Mouse (Mus musculus) lung, postnatal 10 days (tissue): ENCODE measurements at regions not wholly inside any gene's neighbourhood (a gene's known extent, or its start where the extent isn't known, plus 50 kb on each side); places are given as distances from the start of the nearest gene placed in this dataset.
A peak's percentile ranks its signal among the peaks of the same experiment; 100 is the strongest.
"Not testable (repeated sequence)": the region's sequence is repeated elsewhere in the genome, so short reads cannot be mapped to it uniquely, and the experiment has no call there.

Source experiments
- DNase-seq: peaks from one replicate; pipeline ENCODE4 v3.0.0; 2021

- no peak for DNase-seq
These were observed 1478.4 kb upstream of the Gm7489 start for GRCm38 (mm10) chr15:52406156-52406885.

- peak; percentile 1 for DNase-seq
These were observed 1471.6 kb upstream of the Gm7489 start for GRCm38 (mm10) chr15:52412869-52413771.

GRCm38 (mm10) chr15:52425976-52426375 is 1458.7 kb upstream of the Gm7489 start:
- peak; percentile 65 for DNase-seq

- DNase-seq = no peak
These were observed 1454.1 kb upstream of the Gm7489 start for GRCm38 (mm10) chr15:52430491-52431158.

GRCm38 (mm10) chr15:52433639-52434038 is 1451.1 kb upstream of the Gm7489 start:
- no peak for DNase-seq

- no peak for DNase-seq
These were observed 1446.3 kb upstream of the Gm7489 start for GRCm38 (mm10) chr15:52438403-52438802.

GRCm38 (mm10) chr15:52458782-52459181 is 1425.9 kb upstream of the Gm7489 start:
- DNase-seq = peak; percentile 84

- DNase-seq = no peak
These were observed 1425.4 kb upstream of the Gm7489 start for GRCm38 (mm10) chr15:52459315-52459714.

GRCm38 (mm10) chr15:52464226-52465138 is 1420.2 kb upstream of the Gm7489 start:
- no peak for DNase-seq

GRCm38 (mm10) chr15:52478124-52478523 is 1406.6 kb upstream of the Gm7489 start:
- DNase-seq = not testable (repeated sequence)

GRCm38 (mm10) chr15:52480834-52481233 is 1403.9 kb upstream of the Gm7489 start:
- DNase-seq = no peak

- DNase-seq = no peak
These were observed 1401.0 kb upstream of the Gm7489 start for GRCm38 (mm10) chr15:52483598-52484165.

GRCm38 (mm10) chr15:52484276-52484675 is 1400.4 kb upstream of the Gm7489 start:
- no peak for DNase-seq

- DNase-seq = peak; percentile 27
These were observed 1379.4 kb upstream of the Gm7489 start for GRCm38 (mm10) chr15:52505278-52505831.

- DNase-seq = peak; percentile 72
These were observed 1377.8 kb upstream of the Gm7489 start for GRCm38 (mm10) chr15:52506930-52507329.

- no peak for DNase-seq
These were observed 1376.1 kb upstream of the Gm7489 start for GRCm38 (mm10) chr15:52508609-52509008.

- DNase-seq = no peak
These were observed 1374.6 kb upstream of the Gm7489 start for GRCm38 (mm10) chr15:52510137-52510536.

- DNase-seq = no peak
These were observed 1348.1 kb upstream of the Gm7489 start for GRCm38 (mm10) chr15:52536594-52536993.

GRCm38 (mm10) chr15:52558682-52559081 is 1326.0 kb upstream of the Gm7489 start:
- no peak for DNase-seq

- DNase-seq = no peak
These were observed 1320.6 kb upstream of the Gm7489 start for GRCm38 (mm10) chr15:52564078-52564477.

GRCm38 (mm10) chr15:52565449-52565851 is 1319.3 kb upstream of the Gm7489 start:
- no peak for DNase-seq

GRCm38 (mm10) chr15:52570256-52570655 is 1314.5 kb upstream of the Gm7489 start:
- DNase-seq = no peak
